15 mouse cellular contexts compared by ENCODE assay signal in the genomic region with DNA sequence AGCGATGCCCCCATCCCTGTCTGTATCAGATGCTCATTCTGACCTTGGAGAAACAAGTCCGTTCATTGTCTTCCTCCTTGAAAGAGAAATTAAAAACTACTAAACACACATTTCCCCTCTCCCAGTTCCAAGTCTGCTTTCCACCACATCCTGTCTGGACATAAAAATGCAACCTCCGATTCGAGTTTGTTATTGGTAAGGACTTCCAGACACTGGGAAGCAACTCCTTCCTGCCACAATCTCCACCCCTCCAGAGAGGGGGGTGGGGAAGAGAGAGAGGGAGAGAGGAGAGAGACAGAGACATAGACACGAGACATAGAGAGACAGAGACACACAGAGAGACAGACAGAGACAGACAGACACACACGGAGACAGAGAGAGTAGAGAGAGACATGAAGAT. TPM values are rescaled to one million over a fixed set of nuclear protein-coding genes. Genes with fewer than 3 reads are reported as not detected.
DNase-seq lines count a peak whose midpoint lies in the region; ATAC-seq and TF ChIP-seq lines count a peak whose summit lies in the region.
"Had no signal": no experiment of that assay in that cellular context is flagged by ENCODE, and none has a peak within 500 bp of the region (broad histone marks: within the 10 kb centered on the region; RNA-seq: fewer than 3 reads in every experiment).

No protein-coding gene starts in this region.

- no peak overlapping the region for H3K4me3 ChIP-seq in heart, embryonic 13.5 days
- 0 out of 2 replicates have a peak overlapping the region, but pooled peaks have one; percentile 24 for H3K4me3 ChIP-seq in liver, adult 2 months (ENCODE audit: insufficient read depth, low read depth, low read length)
- no peak overlapping the region for H3K4me3 ChIP-seq in forebrain, embryonic 14.5 days (ENCODE audit: low read depth, low read length)
- H3K4me3 ChIP-seq: intestine, embryonic 15.5 days had no signal

- TF ChIP-seq POLR2A in liver, adult 2 months (IDR thresholded peaks at IDR 0.05; ENCODE audit: extremely low read depth, insufficient read depth, low read length) = no peak

- H3K27ac ChIP-seq in heart, embryonic 13.5 days (replicated peaks) = peak overlapping the region; percentile 48; the same call in 1 of the 2 replicates
- H3K27ac ChIP-seq in liver, adult 2 months (replicated peaks; ENCODE audit: insufficient read depth, low read depth, low read length) = peak overlapping the region; percentile 45
- no peak overlapping the region for H3K27ac ChIP-seq in forebrain, embryonic 14.5 days (ENCODE audit: low read depth, low read length)
- H3K27ac ChIP-seq: intestine, embryonic 15.5 days had no signal

- H3K27me3 ChIP-seq in heart, embryonic 13.5 days (replicated peaks) = peaks cover 12% of the 10 kb centered on the region
- H3K27me3 ChIP-seq in liver, adult 2 months (ENCODE audit: control insufficient read depth, insufficient read depth, low read length) = no peaks in the 10 kb centered on the region
- no peaks in the 10 kb centered on the region for H3K27me3 ChIP-seq in forebrain, embryonic 14.5 days (replicated peaks; ENCODE audit: control insufficient read depth, insufficient read depth, low read length)
- H3K27me3 ChIP-seq: intestine, embryonic 15.5 days; Patski had no signal

- no peaks in the 10 kb centered on the region; the same call in 1 of the 2 replicates for H3K4me1 ChIP-seq in heart, embryonic 13.5 days
- H3K4me1 ChIP-seq in liver, adult 2 months (ENCODE audit: control insufficient read depth, insufficient read depth, low read length) = peaks cover 2% of the 10 kb centered on the region
- H3K4me1 ChIP-seq in forebrain, embryonic 14.5 days (ENCODE audit: control insufficient read depth, insufficient read depth, low read length) = no peaks in the 10 kb centered on the region
- H3K4me1 ChIP-seq: intestine, embryonic 15.5 days had no signal

- H3K4me2 ChIP-seq in heart, embryonic 13.5 days = no peak overlapping the region
- no peak overlapping the region for H3K4me2 ChIP-seq in forebrain, embryonic 14.5 days (ENCODE audit: low read length)
- H3K4me2 ChIP-seq: intestine, embryonic 15.5 days had no signal

- no peak for TF ChIP-seq CTCF in liver, adult 2 months (IDR thresholded peaks at IDR 0.05; ENCODE audit: low read depth, low read length)

- no peak for ATAC-seq in heart, embryonic 13.5 days (ENCODE audit: extremely low read depth, insufficient number of reproducible peaks, low FRiP score, low TSS enrichment)
- no peak for ATAC-seq in forebrain, embryonic 14.5 days
- ATAC-seq: intestine, embryonic 15.5 days; Patski had no signal

- no peak overlapping the region for H3K9ac ChIP-seq in heart, embryonic 13.5 days
- no peak overlapping the region for H3K9ac ChIP-seq in liver, adult 2 months (ENCODE audit: low read depth, low read length)
- H3K9ac ChIP-seq in forebrain, embryonic 14.5 days (ENCODE audit: low read length) = no peak overlapping the region
- H3K9ac ChIP-seq: intestine, embryonic 15.5 days had no signal

- H3K9me3 ChIP-seq in heart, embryonic 13.5 days = no peaks in the 10 kb centered on the region
- no peaks in the 10 kb centered on the region for H3K9me3 ChIP-seq in forebrain, embryonic 14.5 days (replicated peaks; ENCODE audit: control insufficient read depth, low read length)
- H3K9me3 ChIP-seq: intestine, embryonic 15.5 days had no signal

- no peak for DNase-seq in heart, postnatal 14 days
- no peak for DNase-seq in liver, adult 2 months (ENCODE audit: extremely low read depth, low read depth, low spot score)
- no peak for DNase-seq in liver
- peak; percentile 51 for DNase-seq in kidney, postnatal 10 days
- peak; percentile 26 for DNase-seq in lung, postnatal 36 days
- no peak for DNase-seq in forebrain, embryonic 14.5 days (ENCODE audit: low spot score)
- DNase-seq in urinary bladder, postnatal 4 days (ENCODE audit: low spot score in 2 of 2) = no peak
- DNase-seq: adrenal gland, postnatal 36 days; B cell, adult 2 months; cerebellum, postnatal 14 days; gastrocnemius, postnatal 25 days; midbrain, embryonic 14.5 days had no signal

- 52% methylated on average over 6 of the region's 6 CpGs for WGBS in heart, embryonic 13.5 days
- WGBS in liver, adult 2 months = 62% methylated on average over 6 of the region's 6 CpGs
- WGBS in forebrain, embryonic 14.5 days = 73% methylated on average over 6 of the region's 6 CpGs

- intact Hi-C loops in heart, postnatal 14 days (cut with DNase I) = loop anchor here (2.0 to 5.0 kb wide), 2 partner anchors 404 to 460 kb away; no protein-coding TSS in a partner anchor

- H3K36me3 ChIP-seq in heart, embryonic 13.5 days = no peaks in the 10 kb centered on the region
- no peaks in the 10 kb centered on the region for H3K36me3 ChIP-seq in liver, adult 2 months (ENCODE audit: control insufficient read depth, insufficient read depth, low read length)
- no peaks in the 10 kb centered on the region for H3K36me3 ChIP-seq in forebrain, embryonic 14.5 days (ENCODE audit: control insufficient read depth, insufficient read depth, low read length)
- H3K36me3 ChIP-seq: intestine, embryonic 15.5 days had no signal

- H3K79me2 ChIP-seq in liver, adult 2 months (ENCODE audit: control insufficient read depth, insufficient read depth, low read length) = no peaks in the 10 kb centered on the region

RNA-seq across cellular contexts. Expression of a gene that starts 27.4 kb away (rescaled TPM):
- polyA plus RNA-seq in heart, embryonic 13.5 days (2015; fragmentation: Nextera tagmentation; extraction: Ambion mirVana) = 27.9 and 30.6 TPM in 2 replicates
- 1 to 10 TPM; 9.1 to 9.7 TPM for total RNA-seq in heart, postnatal 14 days (2021)
- total RNA-seq in liver, adult 2 months (2014; rRNA removed) = 10.8 and 13.6 TPM in 2 replicates
- 10.3 and 11.3 TPM in 2 replicates for polyA plus RNA-seq in liver, adult 2 months (2012; rRNA removed)
- polyA plus RNA-seq in forebrain, embryonic 14.5 days (2014; fragmentation: Nextera tagmentation; extraction: Ambion mirVana) = 41.7 and 48.5 TPM in 2 replicates

Comparison
In these comparisons a context has a peak if more than half of its experiments do, and no peak if none do; other contexts are left out.
1. DNase-seq: peak in kidney, postnatal 10 days (single experiment) and lung, postnatal 36 days (single experiment); none in heart, postnatal 14 days (0 of 2), liver, adult 2 months (single experiment), liver (single experiment), forebrain, embryonic 14.5 days (single experiment) and urinary bladder, postnatal 4 days (0 of 2).